Mouse (Mus musculus) C2C12 (cell line): ENCODE results near the gene Chtop. TPM values are rescaled to one million over a fixed set of nuclear protein-coding genes. Genes with fewer than 3 reads are reported as not detected.

Experiments
- H3K27me3 ChIP-seq: one replicate; pipeline ENCODE4 v1.6.1; 2011; ENCODE audit not compliant: control insufficient read depth, insufficient read depth, insufficient read length
- H3K36me3 ChIP-seq: one replicate; pipeline ENCODE4 v1.6.1; 2011; ENCODE audit not compliant: control insufficient read depth, insufficient read depth
- H3K4me3 ChIP-seq: one replicate; pipeline ENCODE4 v1.5.1; 2011; ENCODE audit warnings: mild to moderate bottlenecking, control low read depth; ENCODE audit not compliant: poor library complexity, insufficient read depth, severe bottlenecking
- H3K79me2 ChIP-seq: one replicate; pipeline ENCODE4 v1.6.1; 2011; ENCODE audit not compliant: control insufficient read depth, insufficient read depth
- H3K79me3 ChIP-seq: one replicate; pipeline ENCODE4 v1.6.1; 2011; ENCODE audit warnings: low read depth, control low read depth
- H3ac ChIP-seq: one replicate; pipeline ENCODE3; 2011; ENCODE audit warnings: low read depth; ENCODE audit not compliant: control insufficient read depth, insufficient read length
- CEBPB ChIP-seq: IDR thresholded peaks from one replicate; pipeline ENCODE4 v1.6.1; 2011; ENCODE audit warnings: low read depth, mild to moderate bottlenecking, control low read depth, moderate library complexity
- CTCF ChIP-seq: IDR thresholded peaks from one replicate; pipeline ENCODE4 v1.5.1; 2011; ENCODE audit not compliant: control insufficient read depth, insufficient read depth, insufficient read length
- FOSL1 ChIP-seq: IDR thresholded peaks from one replicate; pipeline ENCODE4 v1.8.0; 2011; ENCODE audit warnings: mild to moderate bottlenecking, low read length; ENCODE audit not compliant: poor library complexity, insufficient read depth, severe bottlenecking
- MAX ChIP-seq: IDR thresholded peaks from one replicate; pipeline ENCODE4 v1.6.1; 2011; ENCODE audit warnings: mild to moderate bottlenecking, control low read depth
- MYOD1 ChIP-seq: IDR thresholded peaks from one replicate; pipeline ENCODE4 v1.6.1; 2011; ENCODE audit warnings: low read depth; ENCODE audit not compliant: control insufficient read depth, insufficient read length
- MYOG ChIP-seq: IDR thresholded peaks from one replicate; pipeline ENCODE4 v1.6.1; 2011; ENCODE audit not compliant: control insufficient read depth, insufficient read length; ENCODE audit errors: extremely low read depth
- USF1 ChIP-seq: IDR thresholded peaks from one replicate; pipeline ENCODE4 v1.6.1; 2011; ENCODE audit warnings: low read depth, mild to moderate bottlenecking, control low read depth, moderate library complexity
- polyA plus RNA-seq: library from polyadenylated mRNA; unstranded; fragments of >200 nt; fragmentation: generic; extraction: Trizol; gene quantifications from one replicate; pipeline ENCODE4 v1.2.1, GENCODE M21; 2012; ENCODE audit warnings: missing spikeins

The Chtop gene
- polyA plus RNA-seq, 1 experiment, result 103 TPM

DNA sequence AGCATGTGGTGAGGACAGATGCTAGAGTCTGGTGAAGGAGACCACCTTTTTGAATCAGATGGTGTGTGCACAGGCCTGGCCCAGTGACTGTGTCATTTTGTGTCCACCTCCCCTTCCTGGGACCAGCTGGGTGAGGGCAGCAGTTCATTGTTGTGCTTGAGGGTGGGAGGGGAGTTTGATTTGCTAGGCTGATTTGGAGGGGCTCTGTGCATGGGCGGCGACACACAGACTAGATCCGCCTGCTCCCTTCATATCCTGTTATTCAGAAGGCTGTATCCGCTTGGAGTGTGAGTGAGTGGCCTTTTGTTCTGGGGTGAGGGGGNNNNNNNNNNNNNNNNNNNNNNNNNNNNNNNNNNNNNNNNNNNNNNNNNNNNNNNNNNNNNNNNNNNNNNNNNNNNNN, 31.6 kb upstream of the Chtop start:
- Histone ChIP-seq H3K27me3 (no peaks in the 10 kb centered on the region), H3ac (no peak overlapping the region), H3K36me3 (no peaks in the 10 kb centered on the region), H3K4me3 (no peak overlapping the region), H3K79me3 (no peaks in the 10 kb centered on the region), H3K79me2 (no peaks in the 10 kb centered on the region)
- TF ChIP-seq CEBPB (no peak), CTCF (no peak), MYOD1 (no peak), MYOG (no peak), MAX (no peak), USF1 (no peak), FOSL1 (no peak)

DNA sequence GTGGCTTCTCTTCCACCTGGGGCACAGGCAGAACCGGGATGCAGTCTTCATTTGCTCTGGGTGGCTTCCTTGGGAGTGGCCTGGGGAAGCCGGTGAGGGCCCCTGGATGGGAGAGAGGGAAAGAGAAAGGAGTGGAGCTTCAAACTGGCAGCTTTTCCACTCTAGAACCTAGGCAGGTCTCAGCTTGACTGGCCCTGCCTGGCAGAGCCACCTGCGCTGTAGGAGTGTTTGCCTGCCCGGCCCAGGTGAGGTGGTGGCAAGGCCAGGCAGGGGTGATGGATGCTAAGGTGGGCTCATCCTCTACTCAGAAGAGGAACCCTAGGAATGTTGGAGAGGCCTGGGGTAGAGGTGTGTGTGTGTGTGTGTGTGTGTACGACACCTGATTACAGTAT, 28.6 kb upstream of the Chtop start:
- no peaks in the 10 kb centered on the region for H3K27me3 ChIP-seq
- no peaks in the 10 kb centered on the region for H3K36me3 ChIP-seq
- H3K79me3 ChIP-seq, result no peaks in the 10 kb centered on the region
- H3K79me2 ChIP-seq, result no peaks in the 10 kb centered on the region
- TF ChIP-seq MYOG, result no peak
- TF ChIP-seq CTCF, result no peak
- TF ChIP-seq CEBPB, result no peak
- TF ChIP-seq MYOD1, result no peak
- TF ChIP-seq MAX, result no peak
- TF ChIP-seq FOSL1, result no peak
- no peak for TF ChIP-seq USF1
- no peak overlapping the region for H3ac ChIP-seq
- no peak overlapping the region for H3K4me3 ChIP-seq

DNA sequence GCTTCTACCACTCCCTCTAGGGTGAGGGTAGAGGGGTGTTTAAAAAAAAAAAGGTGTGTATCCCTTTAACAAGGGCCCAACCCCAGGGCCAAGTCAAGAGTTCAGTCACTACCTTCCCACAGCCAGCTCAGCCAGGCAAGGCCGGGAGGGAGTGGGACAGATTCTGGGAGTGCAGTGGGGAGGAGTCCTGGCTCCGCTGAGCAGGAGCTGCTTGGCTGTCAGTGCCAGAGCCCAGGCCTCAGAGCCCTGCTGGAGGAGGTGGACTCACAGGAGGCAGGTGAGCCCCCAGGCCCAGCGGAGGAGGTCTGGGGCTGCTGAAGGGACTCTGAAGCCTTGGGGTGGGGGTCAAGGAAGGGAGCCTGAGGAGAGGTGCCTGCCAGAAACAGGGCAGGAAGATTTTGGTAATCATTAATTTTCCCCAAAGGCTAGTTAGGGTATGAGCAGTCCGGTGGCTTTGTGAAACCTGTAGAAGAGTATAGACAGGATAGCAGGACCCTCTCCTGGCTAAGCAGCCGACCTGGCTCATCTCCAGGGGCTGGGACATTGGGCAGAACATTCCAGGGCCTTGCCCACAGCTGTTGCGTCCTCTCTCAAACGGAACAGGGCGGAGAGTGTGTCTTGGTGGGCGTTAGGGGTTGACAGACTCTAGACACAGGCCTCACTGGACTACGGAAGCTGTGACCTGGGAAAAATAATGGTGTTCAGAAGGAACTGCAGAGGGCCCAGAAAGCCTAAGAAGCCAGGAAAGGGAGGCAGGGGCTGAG, 28.0 kb upstream of the Chtop start, which contains the start of gene S100a16:
TSS of gene S100a16 (plus strand) at position 114 of the 764 bp plus-strand sequence.
- TF ChIP-seq MAX (no peak), USF1 (no peak), CEBPB (no peak), FOSL1 (no peak), CTCF (no peak), MYOD1 (no peak), MYOG (no peak)
- H3K4me3 ChIP-seq, result no peak within 1 kb of the TSS

GRCm38 (mm10) chr3:90535446-90535845, 26.1 kb upstream of the Chtop start:
- H3K4me3 ChIP-seq, result no peak overlapping the region
- no peaks in the 10 kb centered on the region for H3K79me3 ChIP-seq
- no peak overlapping the region for H3ac ChIP-seq
- no peaks in the 10 kb centered on the region for H3K36me3 ChIP-seq
- H3K79me2 ChIP-seq, result no peaks in the 10 kb centered on the region
- H3K27me3 ChIP-seq, result no peaks in the 10 kb centered on the region
- TF ChIP-seq MYOD1 (no peak), MYOG (no peak), FOSL1 (no peak), MAX (no peak), CEBPB (no peak), USF1 (no peak), CTCF (no peak)

More for the DNA sequence above, 28.0 kb upstream of the Chtop start, which contains the start of gene S100a16:
- no peaks in the 10 kb centered on the region for H3K79me3 ChIP-seq
- no peaks in the 10 kb centered on the region for H3K79me2 ChIP-seq
- H3ac ChIP-seq, result peak within 1 kb of the TSS; percentile 33
- H3K36me3 ChIP-seq, result no peaks in the 10 kb centered on the region
- H3K27me3 ChIP-seq, result no peaks in the 10 kb centered on the region

DNA sequence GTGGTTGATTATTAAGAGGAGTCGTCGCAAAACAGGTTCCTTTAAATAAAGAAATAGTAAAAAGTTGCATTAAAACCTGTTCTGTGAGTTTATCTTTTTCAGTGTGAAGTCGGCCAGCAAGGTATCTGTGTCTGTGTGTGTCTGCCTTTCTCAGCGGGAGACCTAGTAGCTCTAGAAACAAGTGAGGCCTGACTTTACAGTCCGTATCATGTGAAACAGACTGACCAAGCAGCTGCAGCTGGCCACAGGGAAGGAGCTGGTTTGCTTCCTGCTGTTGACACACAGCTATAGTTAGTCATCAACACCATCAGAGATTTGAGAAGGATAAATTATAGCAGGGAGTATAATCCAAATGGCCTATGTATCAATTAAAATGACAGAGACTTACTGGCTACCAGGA, 22.4 kb upstream of the Chtop start:
- no peaks in the 10 kb centered on the region for H3K79me2 ChIP-seq
- TF ChIP-seq MYOD1, result peak; percentile 12
- no peak for TF ChIP-seq USF1
- H3K79me3 ChIP-seq, result no peaks in the 10 kb centered on the region
- H3K27me3 ChIP-seq, result no peaks in the 10 kb centered on the region
- no peak overlapping the region for H3ac ChIP-seq
- no peaks in the 10 kb centered on the region for H3K36me3 ChIP-seq
- H3K4me3 ChIP-seq, result no peak overlapping the region

DNA sequence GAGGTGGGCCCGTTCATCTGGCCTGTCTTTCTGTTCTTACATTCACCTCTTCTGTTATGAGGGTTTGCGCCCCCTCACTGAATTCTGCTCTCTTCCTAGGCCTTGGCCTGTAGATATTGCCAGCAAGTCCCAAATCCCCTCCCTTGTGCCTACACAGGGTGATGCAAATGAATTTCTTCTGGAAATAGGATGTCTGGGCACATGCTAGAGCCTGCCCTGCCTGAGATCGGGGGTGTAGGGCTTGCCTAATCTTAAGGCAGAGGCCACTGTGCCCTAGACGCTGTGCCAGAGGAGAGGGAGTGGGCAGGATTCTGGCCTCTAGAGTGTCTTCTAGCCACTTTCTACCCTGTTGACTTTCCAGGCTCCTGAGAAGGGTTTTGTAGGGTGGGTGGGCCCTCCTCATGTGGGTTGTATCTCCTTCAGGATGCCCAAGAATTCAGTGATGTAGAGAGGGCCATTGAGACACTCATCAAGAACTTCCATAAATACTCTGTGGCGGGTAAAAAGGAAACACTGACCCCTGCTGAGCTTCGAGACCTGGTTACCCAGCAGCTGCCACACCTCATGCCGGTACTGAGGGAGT, 18.1 kb upstream of the Chtop start:
- H3K36me3 ChIP-seq, result peaks cover 12% of the 10 kb centered on the region
- H3K27me3 ChIP-seq, result no peaks in the 10 kb centered on the region
- no peak overlapping the region for H3K4me3 ChIP-seq
- H3ac ChIP-seq, result no peak overlapping the region
- TF ChIP-seq MYOG (no peak), CEBPB (no peak), FOSL1 (no peak), MAX (no peak), USF1 (no peak), CTCF (no peak), MYOD1 (no peak)
- H3K79me2 ChIP-seq, result no peaks in the 10 kb centered on the region
- no peaks in the 10 kb centered on the region for H3K79me3 ChIP-seq
